Mouse (Mus musculus) neural tube, embryonic 15.5 days (tissue): ENCODE measurements around the gene Bmpr1a. TPM values are rescaled to one million over a fixed set of nuclear protein-coding genes. Genes with fewer than 3 reads are reported as not detected.
A peak's percentile ranks its signal among the peaks of the same experiment; 100 is the strongest.
"Not testable (repeated sequence)": the region's sequence is repeated elsewhere in the genome, so short reads cannot be mapped to it uniquely, and the experiment has no call there.

ENCODE experiments used
- ATAC-seq: fragments of 200-750 bp; cut with Nextera tagmentation; 2 replicates; pipeline ENCODE4 v1.8.0; 2017; ENCODE audit warnings: mild to moderate bottlenecking, moderate TSS enrichment, moderate library complexity; ENCODE audit not compliant: low FRiP score
- H3K27ac ChIP-seq: fragments of 300-500 bp; sonication (generic); replicated peaks from 2 replicates; pipeline ENCODE4 v1.5.1; 2015; ENCODE audit warnings: mild to moderate bottlenecking, inconsistent platforms
- H3K27me3 ChIP-seq: fragments of 300-500 bp; sonication (generic); replicated peaks from 2 replicates; pipeline ENCODE4 v1.6.1; 2015; ENCODE audit warnings: inconsistent platforms
- H3K36me3 ChIP-seq: fragments of 300-500 bp; sonication (generic); 2 replicates; pipeline ENCODE4 v1.6.1; 2015; ENCODE audit warnings: inconsistent platforms
- H3K4me1 ChIP-seq: fragments of 300-500 bp; sonication (generic); 2 replicates; pipeline ENCODE4 v1.6.1; 2015; ENCODE audit warnings: inconsistent platforms
- H3K4me2 ChIP-seq: fragments of 300-500 bp; sonication (generic); 2 replicates; pipeline ENCODE4 v1.6.1; 2015; ENCODE audit warnings: inconsistent platforms, mild to moderate bottlenecking, moderate library complexity
- H3K4me3 ChIP-seq: fragments of 300-500 bp; sonication (generic); replicated peaks from 2 replicates; pipeline ENCODE4 v1.5.1; 2015; ENCODE audit warnings: mild to moderate bottlenecking, inconsistent platforms
- H3K9ac ChIP-seq: fragments of 300-500 bp; sonication (generic); replicated peaks from 2 replicates; pipeline ENCODE4 v1.6.1; 2015; ENCODE audit warnings: mild to moderate bottlenecking, inconsistent platforms
- H3K9me3 ChIP-seq: fragments of 300-500 bp; sonication (generic); replicated peaks from 2 replicates; pipeline ENCODE4 v1.6.1; 2016; ENCODE audit warnings: inconsistent platforms
- WGBS: fragments of 180-500 bp; shearing (Covaris S2); methylation state at CpG from one replicate; pipeline ENCODE4 v1.1.7; 2015; ENCODE audit warnings: mixed read lengths; 5-methylcytosine and 5-hydroxymethylcytosine counted together
- polyA plus RNA-seq: library from polyadenylated mRNA; unstranded; fragments of >200 nt; fragmentation: Nextera tagmentation; extraction: Ambion mirVana; gene quantifications from 2 replicates; pipeline ENCODE4 v1.2.1, GENCODE M21; 2015

The Bmpr1a gene
- polyA plus RNA-seq, 1 experiment from 2014 or later: 19.0 TPM

- peak overlapping the region; percentile 42 for H3K4me3 ChIP-seq
- H3K9ac ChIP-seq: peak overlapping the region; percentile 47
- peaks cover 16% of the 10 kb centered on the region for H3K4me1 ChIP-seq
- H3K27me3 ChIP-seq, H3K9me3 ChIP-seq, H3K36me3 ChIP-seq, ATAC-seq: not testable (repeated sequence)
- peak overlapping the region; percentile 94 for H3K4me2 ChIP-seq
- H3K27ac ChIP-seq: peak overlapping the region; percentile 72
- 75% methylated on average over 15 of the region's 15 CpGs for WGBS
These were observed 138.6 kb downstream of the Bmpr1a start for GRCm38 (mm10) chr14:34364254-34365146.

- Histone ChIP-seq H3K27ac (peak overlapping the region; percentile 72), H3K27me3 (no peaks in the 10 kb centered on the region), H3K4me2 (peak overlapping the region; percentile 94), H3K36me3 (no peaks in the 10 kb centered on the region), H3K4me3 (peak overlapping the region; percentile 42), H3K9ac (peak overlapping the region; percentile 47), H3K4me1 (peaks cover 16% of the 10 kb centered on the region), H3K9me3 (no peaks in the 10 kb centered on the region)
- 2% methylated on average over 32 of the region's 32 CpGs for WGBS
- ATAC-seq: peak; percentile 84
These were observed 139.5 kb downstream of the Bmpr1a start for GRCm38 (mm10) chr14:34363490-34364253.

- Histone ChIP-seq H3K4me1 (peaks cover 16% of the 10 kb centered on the region), H3K9ac (peak overlapping the region; percentile 47; the same call in 1 of the 2 replicates), H3K4me2 (peak overlapping the region; percentile 94), H3K4me3 (peak overlapping the region; percentile 42), H3K9me3 (no peaks in the 10 kb centered on the region), H3K27me3 (no peaks in the 10 kb centered on the region), H3K36me3 (no peaks in the 10 kb centered on the region), H3K27ac (no peak overlapping the region)
- 36% methylated on average over 18 of the region's 18 CpGs for WGBS
- ATAC-seq: peak; percentile 60
These were observed 140.3 kb downstream of the Bmpr1a start for GRCm38 (mm10) chr14:34362726-34363445.

GRCm38 (mm10) chr14:34362135-34362534 is 141.0 kb downstream of the Bmpr1a start:
- Histone ChIP-seq H3K9ac (no peak overlapping the region), H3K36me3 (no peaks in the 10 kb centered on the region), H3K9me3 (no peaks in the 10 kb centered on the region), H3K4me1 (peaks cover 16% of the 10 kb centered on the region), H3K27ac (no peak overlapping the region), H3K4me3 (no peak overlapping the region), H3K27me3 (no peaks in the 10 kb centered on the region), H3K4me2 (no peak overlapping the region)
- 77% methylated on average over 4 of the region's 4 CpGs for WGBS
- no peak for ATAC-seq

Other genes with a start within 250 kb of the Bmpr1a start
- gene Shld2, start 192.8 kb downstream of the Bmpr1a start, polyA plus RNA-seq: 5.4 and 7.0 TPM in 2 replicates
- gene Glud1, start 192.6 kb downstream of the Bmpr1a start, polyA plus RNA-seq: 129 and 134 TPM in 2 replicates
- gene Fam25c, start 147.9 kb downstream of the Bmpr1a start, polyA plus RNA-seq: 0.72 TPM in 1 of 2 replicates, not detected in the other
- gene Sncg, start 128.6 kb downstream of the Bmpr1a start, polyA plus RNA-seq: 354 and 420 TPM in 2 replicates
- gene Mmrn2, start 127.9 kb downstream of the Bmpr1a start, polyA plus RNA-seq: 3.3 and 4.6 TPM in 2 replicates
- gene 9230112D13Rik, start 19.5 kb upstream of the Bmpr1a start, polyA plus RNA-seq: not detected in 2 replicates
- gene Ldb3, start 85.3 kb upstream of the Bmpr1a start, polyA plus RNA-seq: 3.5 and 4.9 TPM in 2 replicates
- 0.28 TPM in 1 of 2 replicates, not detected in the other for gene Opn4, start 96.8 kb upstream of the Bmpr1a start, polyA plus RNA-seq
- gene Wapl, start 170.6 kb upstream of the Bmpr1a start, polyA plus RNA-seq: 11.2 and 15.7 TPM in 2 replicates